Mouse (Mus musculus) myocyte (in vitro differentiated cells): ENCODE results near the gene Gtf2a1.

Experiments
- E2F4 ChIP-seq: IDR thresholded peaks from one replicate; pipeline ENCODE4 v1.6.1; 2011; ENCODE audit warnings: mild to moderate bottlenecking, control low read depth, moderate library complexity; ENCODE audit not compliant: insufficient read depth
- MAX ChIP-seq: IDR thresholded peaks from one replicate; pipeline ENCODE4 v1.6.1; 2011; ENCODE audit warnings: low read depth, mild to moderate bottlenecking, control low read depth
- MYOD1 ChIP-seq, 3 experiments: IDR thresholded peaks; one replicate each; pipeline ENCODE4 v1.6.1; 2011; ENCODE audit warnings: control low read depth in 2 of 3, low read depth in 2 of 3, mild to moderate bottlenecking in 2 of 3, moderate library complexity in 1 of 3; ENCODE audit not compliant: insufficient read length in 2 of 3, control insufficient read depth in 1 of 3
- MYOG ChIP-seq, 3 experiments: IDR thresholded peaks; one replicate each; pipeline ENCODE4 v1.6.1; 2011; ENCODE audit warnings: control low read depth in 2 of 3, low read depth in 2 of 3, mild to moderate bottlenecking in 2 of 3; ENCODE audit not compliant: insufficient read length in 2 of 3, control insufficient read depth in 1 of 3, insufficient read depth in 1 of 3
- POLR2A ChIP-seq: IDR thresholded peaks from one replicate; pipeline ENCODE4 v1.6.1; 2011; ENCODE audit warnings: low read depth, mild to moderate bottlenecking, control low read depth, moderate library complexity; ENCODE audit not compliant: insufficient read length
- POLR2AphosphoS2 ChIP-seq: IDR thresholded peaks from one replicate; pipeline ENCODE4 v1.6.1; 2011; ENCODE audit warnings: low read depth, control low read depth; ENCODE audit not compliant: insufficient read length
- TCF12 ChIP-seq: IDR thresholded peaks from one replicate; pipeline ENCODE4 v1.6.1; 2011; ENCODE audit warnings: mild to moderate bottlenecking, control low read depth; ENCODE audit not compliant: poor library complexity, insufficient read depth, severe bottlenecking
- TCF3 ChIP-seq: IDR thresholded peaks from one replicate; pipeline ENCODE4 v1.6.1; 2011; ENCODE audit warnings: low read depth, control low read depth; ENCODE audit not compliant: insufficient read length
- USF1 ChIP-seq: IDR thresholded peaks from one replicate; pipeline ENCODE4 v1.6.1; 2011; ENCODE audit warnings: low read depth, mild to moderate bottlenecking, control low read depth, moderate library complexity

DNA sequence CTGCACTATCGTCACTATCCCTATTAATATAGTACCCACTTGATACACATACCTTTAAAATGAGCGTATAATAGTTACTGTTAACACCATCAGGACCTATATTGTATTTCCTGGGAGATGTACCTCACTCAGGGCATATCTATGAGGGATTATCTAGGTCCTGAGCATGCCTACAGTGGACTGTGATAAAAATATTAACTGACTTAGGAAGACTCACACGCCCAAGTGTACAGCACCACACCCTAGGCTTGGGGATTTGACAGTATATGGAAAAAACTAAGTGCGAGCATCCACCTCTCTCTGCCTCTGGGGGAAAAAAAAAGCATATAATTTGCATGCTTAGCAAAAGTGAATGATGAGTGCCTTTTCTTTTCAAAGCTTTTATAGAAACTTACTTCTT is 23.1 kb downstream of the Gtf2a1 start:
- TF ChIP-seq POLR2A, result no peak
- TF ChIP-seq MAX, result no peak
- no peak for TF ChIP-seq POLR2AphosphoS2
- no peak for TF ChIP-seq E2F4
- no peak for TF ChIP-seq TCF3
- TF ChIP-seq MYOD1 (IDR thresholded peaks at IDR 0.05; ENCODE audit: control insufficient read depth in 1 of 3, insufficient read length in 2 of 3, low read depth in 2 of 3), result no peak
- TF ChIP-seq TCF12, result no peak
- TF ChIP-seq USF1, result no peak
- no peak for TF ChIP-seq MYOG (IDR thresholded peaks at IDR 0.05; ENCODE audit: control insufficient read depth in 1 of 3, insufficient read depth in 1 of 3, insufficient read length in 2 of 3, low read depth in 2 of 3)
